Mouse (Mus musculus) adrenal gland, adult 8-10 months (tissue): Measurements from ENCODE around the gene Olfr1424. TPM values are rescaled to one million over a fixed set of nuclear protein-coding genes. Genes with fewer than 3 reads are reported as not detected.
A peak's percentile ranks its signal among the peaks of the same experiment; 100 is the strongest.
"Not testable (repeated sequence)": the region's sequence is repeated elsewhere in the genome, so short reads cannot be mapped to it uniquely, and the experiment has no call there.

ENCODE experiments used
- DNase-seq: peaks from one replicate; pipeline ENCODE4 v3.0.0; 2022
- total RNA-seq, 4 experiments: library from RNA; stranded (reverse); gene quantifications; 2 replicates each; pipeline ENCODE4 v1.2.4; 2022

The Olfr1424 gene
- not detected for total RNA-seq

DNA sequence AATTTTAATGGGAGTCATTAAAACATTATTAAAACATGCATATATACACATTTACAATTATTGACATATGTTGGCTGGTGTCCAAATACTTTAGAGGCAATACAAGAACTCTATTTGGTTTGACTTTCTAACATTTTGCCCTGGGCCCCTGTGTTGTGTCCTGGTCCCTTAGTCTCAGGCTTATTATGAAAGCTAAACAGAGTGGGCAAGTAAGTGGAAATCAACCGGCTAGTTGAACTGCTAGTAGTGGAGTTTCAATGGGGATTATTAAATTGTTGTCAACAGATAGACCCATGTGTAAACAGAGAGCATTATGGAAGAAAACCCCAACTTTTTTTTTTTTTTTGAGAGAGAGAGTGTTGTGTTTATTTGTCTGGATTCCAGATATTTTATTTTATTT is at the start of gene Olfr1424:
Olfr1424 (minus strand) TSS at position 101 of the 400 bp plus-strand sequence.
- DNase-seq, result not testable (repeated sequence)

DNA sequence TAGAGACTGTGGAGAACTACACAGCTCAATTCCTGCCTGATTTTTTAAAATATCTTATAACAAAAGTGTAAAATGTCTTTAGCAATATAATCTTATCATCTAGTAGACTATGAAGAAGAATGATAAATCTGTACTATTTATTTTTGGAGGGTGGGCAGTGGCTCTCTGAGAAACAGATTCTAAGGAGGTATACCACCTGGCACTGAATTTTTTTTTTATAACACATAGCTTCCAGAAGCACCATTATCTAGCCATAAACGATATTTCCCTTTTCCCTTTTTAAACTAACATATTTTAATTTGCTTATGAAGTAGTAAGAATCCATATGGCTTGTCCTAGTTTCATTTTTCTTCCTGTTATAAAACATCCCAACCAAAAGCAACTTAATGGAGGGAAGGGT is 42.1 kb upstream of the Olfr1424 start:
- DNase-seq, result no peak

- no peak for DNase-seq
Observed at GRCm38 (mm10) chr19:12103234-12103633, 40.8 kb upstream of the Olfr1424 start, which contains the start of gene Olfr1427. Gene Olfr1427, minus strand, starts transcription at chr19:12103334.

- DNase-seq, result no peak
Observed at GRCm38 (mm10) chr19:12091913-12092312, 29.4 kb upstream of the Olfr1424 start, which contains the start of gene Olfr1426. Gene Olfr1426, minus strand, starts transcription at chr19:12092013.

DNA sequence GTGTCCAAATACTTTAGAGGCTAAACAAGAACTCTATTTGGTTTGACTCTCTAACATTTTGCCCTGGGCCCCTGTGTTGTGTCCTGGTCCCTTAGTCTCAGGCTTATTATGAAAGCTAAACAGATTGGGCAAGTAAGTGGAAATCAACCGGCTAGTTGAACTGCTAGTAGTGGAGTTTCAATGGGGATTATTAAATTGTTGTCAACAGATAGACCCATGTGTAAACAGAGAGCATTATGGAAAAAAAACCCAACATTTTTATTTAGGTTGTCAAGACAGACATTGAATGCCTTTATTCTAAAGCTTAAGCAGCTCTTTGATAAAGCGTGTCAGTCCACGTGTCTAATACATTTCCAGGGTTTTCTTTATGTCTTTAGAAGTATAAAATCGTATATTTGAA is 15.1 kb upstream of the Olfr1424 start, which contains the start of gene Olfr1425:
Olfr1425 (minus strand) TSS at position 101 of the 400 bp plus-strand sequence.
- DNase-seq, result not testable (repeated sequence)

DNA sequence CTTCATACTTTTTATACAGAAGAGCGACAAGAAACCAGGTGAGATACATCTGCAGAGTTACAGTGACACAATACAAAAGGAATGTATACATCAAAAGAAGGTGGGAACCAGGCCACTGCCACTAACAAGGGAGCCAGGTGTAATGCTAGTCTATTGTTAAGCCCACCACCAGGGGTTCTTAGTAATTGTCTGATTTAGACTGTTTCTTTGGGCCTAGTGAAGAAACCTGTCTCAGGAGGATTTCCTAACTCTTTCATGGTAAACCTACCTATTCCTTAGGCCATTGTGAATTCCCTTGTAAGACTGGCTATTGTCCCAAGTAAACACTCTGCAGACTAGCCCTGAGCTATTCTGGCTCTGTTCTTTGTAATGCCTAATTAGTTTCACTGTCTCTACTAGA is 7.1 kb upstream of the Olfr1424 start:
- DNase-seq, result not testable (repeated sequence)

- not testable (repeated sequence) for DNase-seq
Observed at GRCm38 (mm10) chr19:12067806-12068205, 5.3 kb upstream of the Olfr1424 start.

DNA sequence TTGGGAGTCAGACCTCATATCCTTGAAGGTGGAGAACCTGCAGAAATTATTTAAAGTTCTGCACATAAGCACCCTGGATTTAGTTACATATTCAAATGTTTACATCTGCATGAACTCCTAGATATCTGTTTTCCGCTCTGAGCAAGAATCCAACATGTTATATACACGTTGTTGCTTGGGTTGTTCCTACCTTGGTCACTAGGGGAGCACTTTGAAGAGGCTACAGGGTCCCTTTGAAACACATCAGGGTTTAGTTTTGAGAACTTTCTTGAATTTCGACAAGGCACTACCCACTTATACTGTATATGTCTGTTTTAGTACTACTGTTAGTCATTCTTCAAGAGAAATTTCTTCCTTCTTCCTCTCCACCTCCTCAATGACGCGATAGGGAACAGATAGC is 19.3 kb downstream of the Olfr1424 start:
- DNase-seq, result no peak

- DNase-seq, result no peak
Observed at GRCm38 (mm10) chr19:12041217-12041616, 21.3 kb downstream of the Olfr1424 start, which contains the start of gene Olfr1423. Gene Olfr1423, minus strand, starts transcription at chr19:12041317.

GRCm38 (mm10) chr19:12037727-12038126 is 24.8 kb downstream of the Olfr1424 start:
- DNase-seq, result no peak

DNA sequence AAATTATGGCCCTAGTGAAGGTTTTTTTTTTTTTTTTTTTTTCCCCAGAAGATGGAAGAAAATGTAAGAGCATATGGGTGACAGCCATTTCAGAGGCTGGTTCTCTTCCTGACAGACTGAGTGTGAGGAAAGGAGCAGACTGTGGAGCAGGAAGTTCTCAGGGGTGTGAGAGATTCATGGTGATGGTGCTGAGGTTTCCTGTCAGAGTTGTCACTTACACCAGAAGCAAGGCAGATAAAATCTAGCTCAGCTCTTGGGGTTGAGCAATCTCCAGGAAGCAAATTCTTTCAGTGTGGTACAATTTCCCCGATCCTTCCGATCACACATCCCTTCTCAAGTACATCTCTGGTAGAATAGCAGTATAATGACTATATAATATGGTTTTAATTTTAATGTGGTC is 35.9 kb downstream of the Olfr1424 start:
- DNase-seq, result no peak

GRCm38 (mm10) chr19:12025333-12025732 is 37.1 kb downstream of the Olfr1424 start:
- DNase-seq, result no peak

- no peak for DNase-seq
Observed at GRCm38 (mm10) chr19:12024149-12024548, 38.3 kb downstream of the Olfr1424 start.

DNA sequence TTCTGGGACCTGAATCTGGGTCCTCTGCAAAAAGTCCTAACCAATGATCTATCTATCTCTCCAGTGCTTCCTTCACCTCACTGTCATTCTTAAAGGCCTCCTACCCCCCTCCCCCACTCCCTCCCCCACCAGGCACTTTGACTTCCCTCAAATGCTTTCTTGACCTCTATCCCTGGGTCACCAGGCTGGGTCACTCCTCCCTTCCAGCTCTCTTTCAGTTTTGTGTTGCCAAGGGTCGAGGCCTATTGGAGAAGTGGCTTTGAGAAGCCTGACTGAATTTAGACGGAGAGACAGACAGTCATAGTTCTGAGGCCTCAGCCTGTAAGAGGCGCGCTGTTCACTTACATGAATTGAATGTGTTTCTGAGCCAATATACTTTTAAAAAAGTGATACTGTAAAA is 46.3 kb downstream of the Olfr1424 start:
- DNase-seq, result no peak

DNA sequence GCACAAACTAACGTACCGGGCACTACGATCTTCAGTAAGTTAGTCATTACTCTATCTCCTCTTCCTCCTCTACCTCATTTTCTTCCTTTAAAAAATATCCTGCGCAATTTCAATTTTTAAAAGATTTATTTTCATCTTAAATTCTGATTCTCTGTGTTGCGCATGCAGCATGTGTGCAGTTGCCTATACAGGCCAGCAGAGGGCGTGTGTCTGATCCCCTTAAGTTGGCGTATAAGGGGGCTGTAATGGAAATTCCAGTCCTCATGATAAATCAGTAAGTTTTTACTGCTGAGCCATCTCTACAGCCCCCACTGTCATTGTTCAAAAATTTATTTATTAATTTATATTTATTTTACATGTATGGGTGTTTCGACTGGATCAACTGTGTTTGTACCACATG is 46.8 kb downstream of the Olfr1424 start:
- no peak for DNase-seq

GRCm38 (mm10) chr19:12013228-12013627 is 49.3 kb downstream of the Olfr1424 start:
- DNase-seq, result peak; percentile 81

DNA sequence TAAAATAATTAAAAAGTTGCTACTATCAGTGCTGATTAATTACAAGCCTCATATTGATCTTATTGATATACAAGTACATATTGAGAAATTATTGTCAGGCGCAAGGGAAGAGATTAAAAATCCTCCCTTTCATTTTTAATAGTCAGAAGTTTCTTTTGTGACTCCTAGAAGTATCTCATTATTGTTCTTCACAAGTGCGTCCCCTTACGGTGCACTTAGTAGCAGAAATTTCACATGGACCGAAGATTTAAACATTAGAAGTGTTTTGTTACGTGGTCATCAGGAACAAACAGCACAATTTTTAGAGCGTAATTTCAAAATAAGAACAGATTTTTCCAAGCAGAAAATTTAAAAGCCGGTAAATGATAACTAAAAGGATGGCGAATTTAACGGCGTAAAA is 49.9 kb downstream of the Olfr1424 start:
- DNase-seq, result no peak

- peak; percentile 87 for DNase-seq
Observed at GRCm38 (mm10) chr19:12011560-12012556, 50.6 kb downstream of the Olfr1424 start.

GRCm38 (mm10) chr19:12010916-12011559 is 51.4 kb downstream of the Olfr1424 start:
- peak; percentile 60 for DNase-seq

- DNase-seq, result peak; percentile 73
Observed at GRCm38 (mm10) chr19:12010281-12010771, 52.2 kb downstream of the Olfr1424 start.

DNA sequence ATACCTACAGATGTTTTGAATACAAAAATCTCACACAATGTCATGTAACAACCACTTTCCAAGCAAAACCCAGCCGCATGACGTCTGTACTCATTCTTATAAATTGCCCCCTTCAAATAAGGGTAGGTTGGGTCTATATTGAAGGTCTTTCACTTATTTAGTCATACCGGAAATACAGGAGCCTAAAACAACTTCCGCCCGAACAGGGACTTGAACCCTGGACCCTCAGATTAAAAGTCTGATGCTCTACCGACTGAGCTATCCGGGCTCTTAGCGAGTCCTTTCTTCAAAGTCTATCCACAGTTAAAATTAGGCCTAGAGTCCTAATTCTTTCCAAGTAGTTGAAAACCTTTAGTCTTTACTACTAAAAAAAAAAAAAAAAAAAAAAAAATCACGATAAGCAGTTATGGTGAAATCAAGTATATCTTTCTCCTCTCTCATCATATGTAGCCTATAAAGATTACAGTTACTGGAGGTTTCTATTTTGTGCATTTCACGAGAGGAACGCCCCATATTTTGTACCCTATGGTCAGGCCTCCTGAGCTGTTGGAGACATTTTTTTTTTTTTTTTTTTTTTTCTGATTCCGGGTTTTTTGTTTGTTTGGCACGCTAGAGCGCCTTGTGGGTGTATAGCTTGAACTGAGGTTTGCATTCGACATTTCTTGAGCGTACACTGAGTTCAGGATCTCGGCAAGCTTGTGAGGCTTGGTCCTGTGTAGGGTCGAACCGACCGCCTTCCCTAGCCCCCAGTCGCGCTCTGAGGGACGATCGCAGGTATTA is 52.8 kb downstream of the Olfr1424 start:
- DNase-seq, result peak; percentile 71
